Mouse (Mus musculus): ENCODE measurements around the gene Asf1b.

Asf1b gene

DNA sequence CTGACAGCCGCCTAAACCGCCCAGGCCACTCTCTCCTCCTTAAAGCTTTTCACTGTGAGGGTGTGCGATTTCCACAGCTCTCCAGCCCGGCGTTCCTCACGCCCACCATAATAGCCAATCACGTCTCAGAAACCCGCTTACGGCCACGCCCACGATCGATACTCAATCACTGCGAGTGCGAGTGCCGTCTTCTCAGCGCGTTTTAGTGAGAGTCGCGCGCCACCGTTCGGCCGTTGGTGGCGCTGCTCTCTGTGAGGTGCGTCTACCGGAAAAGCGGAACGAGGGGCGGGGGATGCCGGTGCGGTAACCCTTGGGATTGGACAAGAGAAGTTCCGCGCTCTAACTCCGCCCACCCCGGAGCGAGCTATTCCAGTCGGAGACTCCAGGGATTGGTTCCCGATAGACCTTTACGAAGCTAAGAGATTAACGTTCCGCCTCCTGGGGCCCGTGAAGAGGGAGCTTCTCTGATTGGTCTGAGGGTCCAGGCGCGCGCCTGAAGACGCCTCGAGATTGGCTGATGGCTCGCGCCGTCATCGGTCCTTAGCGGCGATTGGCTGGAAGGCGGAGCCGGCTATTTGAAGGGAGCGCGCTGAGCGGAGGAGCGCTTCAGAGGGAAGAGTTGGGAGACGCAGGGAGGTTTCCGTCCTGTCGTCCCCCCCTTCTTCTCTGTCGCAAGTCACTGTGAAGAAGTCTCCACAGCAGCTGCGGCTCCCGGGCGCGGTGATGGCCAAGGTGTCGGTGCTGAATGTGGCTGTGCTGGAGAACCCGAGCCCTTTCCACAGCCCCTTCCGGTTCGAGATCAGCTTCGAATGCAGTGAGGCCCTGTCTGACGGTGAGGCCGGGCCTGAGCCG lies at the start of gene Asf1b, which contains the start of gene Gm10644:
Gene Asf1b, plus strand, starts transcription at position 402 of the 852 bp plus-strand sequence.
Gene Gm10644, minus strand, starts transcription at position 100 of the 852 bp plus-strand sequence.
- peak; percentile 99 for DNase-seq (ENCODE audit: low spot score)

DNA sequence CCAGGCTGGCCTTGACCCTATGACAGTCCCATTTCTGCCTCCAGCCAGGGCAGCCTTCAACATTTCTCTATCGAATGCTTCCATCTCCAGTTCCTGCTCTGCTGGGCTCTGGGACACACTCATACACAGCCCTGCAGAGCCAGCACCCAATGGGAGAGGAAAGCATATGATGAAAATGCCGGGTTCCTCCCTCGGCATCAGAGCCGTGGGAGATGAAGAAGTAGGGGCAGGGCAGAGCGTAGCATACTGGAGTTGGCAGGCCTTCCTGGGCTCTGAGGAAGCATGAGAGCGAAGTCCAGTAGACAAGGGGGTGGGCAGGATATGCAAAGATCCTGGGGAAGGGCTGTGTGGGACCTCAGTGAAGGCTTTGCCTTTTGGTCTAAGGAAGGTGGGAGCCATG lies 46.7 kb upstream of the Asf1b start:
- DNase-seq (ENCODE audit: low spot score), result no peak

DNA sequence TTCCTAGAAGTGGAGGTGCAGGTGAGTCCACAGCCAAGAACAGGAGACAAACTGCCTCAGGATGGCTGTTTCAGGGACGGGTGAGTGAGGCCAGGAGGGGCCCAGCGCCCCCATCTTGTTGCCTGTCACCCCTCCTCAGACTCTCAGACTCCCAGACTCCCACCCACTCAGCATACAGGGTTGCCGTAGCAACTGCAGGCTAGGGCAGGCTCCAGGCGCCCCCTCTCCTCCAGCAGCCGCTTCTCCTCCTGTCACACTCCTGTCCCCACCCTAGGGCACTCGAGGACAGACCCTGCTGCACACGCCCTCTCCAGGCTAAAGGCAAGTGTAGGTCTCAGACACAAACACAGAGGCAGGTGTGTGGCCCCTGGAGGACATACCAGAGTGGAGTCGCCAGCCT lies 46.0 kb upstream of the Asf1b start:
- DNase-seq (ENCODE audit: low spot score), result peak; percentile 47

DNA sequence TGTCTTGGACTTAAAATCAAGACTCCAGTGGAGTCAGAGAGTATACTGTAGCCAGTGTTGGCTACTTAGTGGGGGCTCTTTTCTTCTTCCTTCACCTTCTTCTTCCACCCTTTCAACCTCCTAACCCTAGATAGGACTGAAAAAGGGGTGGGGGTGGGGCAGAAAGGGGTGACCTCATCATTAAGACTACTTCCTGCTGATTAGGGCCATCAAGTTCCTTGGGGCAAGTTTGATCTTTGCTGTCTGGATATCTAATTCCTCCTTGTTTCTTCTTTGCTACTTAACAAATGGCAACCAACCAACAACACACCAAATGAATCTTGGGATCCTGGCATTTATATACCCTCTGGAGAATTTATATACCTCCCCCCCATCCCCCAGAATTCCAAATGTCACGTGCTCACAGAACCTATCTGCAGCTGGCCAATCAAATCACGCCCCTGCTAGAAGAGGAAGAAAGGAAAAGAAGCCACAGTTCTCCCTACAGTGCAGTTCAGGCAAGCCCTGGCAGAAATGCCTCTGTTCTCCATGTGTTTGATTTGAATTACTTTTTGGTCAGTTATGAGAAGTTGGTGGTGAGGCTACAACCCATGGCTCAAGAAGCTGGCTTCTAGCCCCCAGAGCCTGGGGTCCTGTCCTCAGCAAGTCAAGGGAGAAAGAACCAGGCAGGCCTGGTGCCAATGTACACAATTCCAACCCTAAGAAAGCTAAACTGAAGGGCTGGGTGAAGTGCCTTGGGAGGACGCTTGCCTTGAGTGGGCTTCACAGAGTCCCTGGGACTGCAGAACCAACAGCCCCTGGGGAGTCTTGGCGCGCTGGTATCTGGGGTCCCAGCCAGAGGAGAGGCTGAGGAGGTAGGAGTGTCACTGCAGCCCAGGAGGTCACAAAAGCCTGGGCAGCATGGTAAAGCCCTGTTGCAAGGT lies 43.2 kb upstream of the Asf1b start:
- no peak for DNase-seq (ENCODE audit: low spot score)

DNA sequence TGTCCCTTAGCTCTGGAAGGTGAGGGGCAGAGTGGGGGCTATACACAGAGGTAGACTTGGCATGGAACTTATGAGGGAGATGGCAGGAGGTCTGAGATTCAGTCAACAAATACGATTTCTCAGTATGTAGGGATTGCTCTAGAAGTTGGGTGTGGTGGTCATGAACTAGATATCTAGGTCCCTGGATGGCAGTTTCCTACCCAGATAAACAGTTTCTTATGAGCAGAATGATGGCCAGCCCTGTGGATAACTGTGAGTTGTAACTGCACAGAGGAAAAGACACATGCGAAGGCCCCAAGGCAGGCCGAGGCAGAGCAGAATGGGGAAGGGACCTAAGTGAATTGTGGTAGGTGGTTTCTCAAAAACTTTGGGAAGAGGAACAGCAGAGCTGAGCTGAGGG lies 41.1 kb upstream of the Asf1b start:
- no peak for DNase-seq (ENCODE audit: low spot score)

DNA sequence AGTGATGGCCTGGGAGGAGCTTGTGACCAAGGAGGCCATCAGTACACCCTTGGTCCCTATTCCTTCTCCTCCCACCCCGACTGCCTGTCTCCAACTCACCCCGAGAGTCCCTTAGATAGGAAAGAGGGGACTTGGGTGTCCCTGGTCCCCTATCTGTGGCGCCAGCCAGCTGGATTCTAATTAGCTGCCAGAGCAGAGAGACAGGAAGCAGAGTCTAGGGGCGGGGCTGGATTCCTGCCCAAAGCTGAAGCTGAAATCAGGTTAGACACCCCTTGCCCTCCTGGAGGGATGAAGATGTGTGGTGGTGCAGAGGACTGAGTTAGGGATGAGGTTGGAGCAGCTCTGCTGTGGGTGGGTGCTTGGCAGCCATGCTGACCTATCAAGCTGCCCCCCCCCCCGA lies 40.4 kb upstream of the Asf1b start:
- DNase-seq (ENCODE audit: low spot score), result no peak

DNA sequence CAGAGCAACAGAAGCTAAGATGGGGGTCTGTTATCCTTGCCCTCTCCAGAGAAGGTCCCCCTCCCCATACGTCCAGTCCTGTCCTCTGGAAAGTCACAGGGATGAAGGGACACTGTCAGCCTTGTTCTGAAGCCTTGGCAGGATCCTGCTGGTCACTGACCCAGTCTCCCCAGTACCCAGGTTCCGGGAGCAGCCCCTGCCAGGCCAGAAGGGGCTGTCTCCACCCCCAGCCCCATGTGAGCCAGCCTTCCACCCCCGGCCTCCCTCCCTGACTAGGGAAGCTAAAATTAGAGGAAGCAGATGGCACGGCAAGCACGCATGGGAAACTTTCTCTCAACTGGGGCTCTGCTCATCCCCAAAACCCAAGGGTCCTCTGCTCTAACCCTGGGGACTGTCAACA lies 39.3 kb upstream of the Asf1b start:
- DNase-seq (ENCODE audit: low spot score), result peak; percentile 68

DNA sequence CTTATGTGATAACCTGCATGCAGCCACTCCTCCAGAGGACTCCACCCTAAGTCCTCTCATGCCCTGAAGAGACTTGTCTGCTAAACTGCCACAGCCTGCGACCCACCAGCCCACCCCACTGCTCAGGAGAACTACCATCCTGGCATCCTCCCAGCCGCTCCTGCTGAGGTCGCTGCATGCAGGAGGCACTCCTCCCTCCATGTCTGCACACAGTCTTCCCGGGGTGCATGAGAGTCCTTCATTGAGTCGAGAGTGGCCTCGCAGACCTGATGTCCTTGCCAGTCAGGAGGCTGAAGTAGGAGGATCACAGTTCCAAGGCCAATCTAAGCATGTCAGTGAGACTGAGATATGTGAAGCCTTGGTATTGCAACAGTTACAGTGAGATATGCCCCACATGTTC lies 37.7 kb upstream of the Asf1b start:
- no peak for DNase-seq (ENCODE audit: low spot score)

DNA sequence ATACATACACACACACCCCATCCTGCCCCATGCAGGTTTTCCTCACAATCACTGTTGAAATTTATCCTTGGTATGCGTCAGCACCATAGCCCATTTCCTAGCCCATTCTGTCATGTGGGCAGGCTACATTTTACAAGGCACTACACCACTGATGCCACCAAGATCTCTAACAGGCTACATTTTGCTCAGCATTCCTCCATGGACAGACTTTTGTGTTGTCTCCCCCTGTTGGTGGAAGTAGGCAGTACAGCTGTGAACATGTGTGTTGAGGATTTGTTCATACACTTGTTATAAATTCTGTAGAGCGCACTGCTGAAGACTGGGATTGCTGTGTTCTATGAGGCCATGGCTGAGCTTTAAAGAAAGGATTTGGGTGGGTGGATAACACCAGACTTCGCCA lies 33.7 kb upstream of the Asf1b start:
- peak; percentile 91 for DNase-seq (ENCODE audit: low spot score)

DNA sequence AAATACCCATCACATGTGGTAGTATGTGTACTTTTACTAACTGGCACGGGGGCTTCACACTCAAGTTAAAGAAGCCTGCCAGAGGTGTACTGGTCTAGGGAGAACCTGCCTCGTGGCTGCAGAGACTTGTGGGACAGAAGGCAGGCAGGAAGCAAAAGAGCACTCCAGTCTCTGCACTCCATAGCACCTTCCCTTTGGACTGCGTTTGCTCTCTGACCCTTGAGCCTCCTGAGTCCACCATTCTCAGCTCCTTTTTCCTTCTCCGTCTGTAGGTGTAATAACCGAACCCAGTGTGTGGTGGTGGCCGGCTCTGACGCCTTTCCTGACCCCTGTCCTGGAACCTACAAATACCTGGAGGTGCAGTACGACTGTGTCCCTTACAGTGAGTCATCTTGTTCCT lies 32.6 kb upstream of the Asf1b start:
- DNase-seq (ENCODE audit: low spot score), result no peak

DNA sequence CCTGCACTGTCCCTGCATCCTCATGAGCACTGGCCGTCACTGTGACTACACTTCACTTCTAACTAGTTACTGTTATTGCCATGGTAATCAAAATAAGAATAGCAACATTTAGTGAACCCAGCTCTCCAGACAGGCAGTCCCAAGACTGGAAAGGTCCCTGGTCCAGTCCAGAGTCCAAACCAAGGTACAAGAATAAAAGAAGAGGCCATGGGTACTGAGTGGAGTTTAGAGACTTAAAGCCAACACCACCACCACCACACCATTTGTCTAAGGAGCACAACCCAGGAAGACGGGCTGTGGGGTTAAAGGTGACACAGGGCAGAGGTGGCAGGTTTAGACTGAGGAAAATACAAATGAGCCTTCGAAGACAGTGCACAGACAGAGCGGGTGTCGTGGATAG lies 30.7 kb upstream of the Asf1b start:
- DNase-seq (ENCODE audit: low spot score), result no peak

DNA sequence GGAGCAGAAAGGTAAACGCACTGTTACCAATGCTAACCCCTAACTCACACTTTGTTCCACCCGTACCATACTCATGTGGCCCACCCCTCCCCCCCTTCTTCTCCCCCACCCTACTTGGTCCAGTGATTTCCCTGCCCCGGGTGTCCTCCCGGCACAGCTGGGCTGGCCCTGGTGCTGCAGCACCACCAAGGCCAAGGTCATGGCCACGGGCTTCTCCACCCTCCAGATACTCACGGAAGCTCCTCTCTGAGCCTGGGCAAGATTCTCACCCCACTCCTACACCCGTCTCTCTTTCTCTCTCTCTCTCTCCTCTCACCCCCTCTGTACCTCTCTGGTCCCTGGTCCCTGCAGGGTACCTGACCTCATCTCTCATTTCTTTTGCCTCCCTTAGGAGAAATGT lies 29.0 kb upstream of the Asf1b start:
- DNase-seq (ENCODE audit: low spot score), result no peak

DNA sequence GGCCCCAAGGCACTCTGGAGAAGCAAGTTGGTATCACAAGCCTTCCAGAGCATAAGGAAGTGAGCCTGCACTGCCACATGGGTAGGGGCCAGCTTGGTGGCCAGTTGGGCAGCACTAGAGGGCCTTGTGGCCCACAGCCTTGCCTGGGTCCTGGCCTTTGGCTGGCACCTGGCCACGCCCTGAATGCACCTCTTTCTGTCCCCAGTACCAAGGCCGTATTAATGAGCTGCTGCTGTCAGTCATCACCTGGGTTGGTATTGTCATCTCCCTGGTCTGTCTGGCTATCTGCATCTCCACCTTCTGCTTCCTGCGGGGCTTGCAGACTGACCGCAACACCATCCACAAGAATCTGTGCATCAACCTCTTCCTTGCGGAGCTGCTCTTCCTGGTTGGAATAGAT lies 21.1 kb upstream of the Asf1b start:
- DNase-seq (ENCODE audit: low spot score), result no peak

DNA sequence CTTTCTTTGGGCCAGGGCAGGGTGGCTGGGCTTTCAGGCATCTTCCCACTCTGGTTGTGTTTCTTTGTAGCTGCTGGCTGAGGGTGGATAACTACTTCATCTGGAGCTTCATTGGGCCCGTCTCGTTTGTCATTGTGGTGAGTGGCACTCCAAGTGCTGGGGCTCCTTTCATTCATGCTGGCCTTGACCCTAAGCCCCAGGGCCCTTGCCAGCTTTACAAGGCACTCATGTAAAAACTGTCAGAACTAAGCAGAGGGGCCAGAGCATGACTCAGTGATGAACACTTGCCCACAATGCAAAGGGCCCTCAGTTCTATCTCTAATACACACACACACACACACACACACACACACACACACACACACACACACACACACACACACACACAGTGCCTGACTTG lies 20.3 kb upstream of the Asf1b start:
- no peak for DNase-seq (ENCODE audit: low spot score)

DNA sequence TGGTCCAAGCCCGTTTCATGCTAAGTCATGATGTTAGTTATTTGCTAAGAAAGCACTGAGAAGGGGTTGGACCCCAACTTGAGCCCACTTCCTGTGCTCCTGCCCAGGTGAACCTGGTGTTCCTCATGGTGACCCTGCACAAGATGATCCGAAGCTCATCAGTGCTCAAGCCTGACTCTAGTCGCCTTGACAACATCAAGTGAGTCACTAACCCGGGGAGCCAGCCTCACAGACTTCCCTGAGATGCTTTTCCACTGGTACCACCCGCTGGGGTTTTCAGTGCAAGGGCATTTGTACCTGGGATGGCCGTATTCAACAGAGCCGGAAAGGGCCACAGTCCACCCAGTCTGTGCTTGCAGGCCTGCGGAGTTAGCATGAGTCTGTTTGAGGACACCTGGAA lies 19.9 kb upstream of the Asf1b start:
- no peak for DNase-seq (ENCODE audit: low spot score)

DNA sequence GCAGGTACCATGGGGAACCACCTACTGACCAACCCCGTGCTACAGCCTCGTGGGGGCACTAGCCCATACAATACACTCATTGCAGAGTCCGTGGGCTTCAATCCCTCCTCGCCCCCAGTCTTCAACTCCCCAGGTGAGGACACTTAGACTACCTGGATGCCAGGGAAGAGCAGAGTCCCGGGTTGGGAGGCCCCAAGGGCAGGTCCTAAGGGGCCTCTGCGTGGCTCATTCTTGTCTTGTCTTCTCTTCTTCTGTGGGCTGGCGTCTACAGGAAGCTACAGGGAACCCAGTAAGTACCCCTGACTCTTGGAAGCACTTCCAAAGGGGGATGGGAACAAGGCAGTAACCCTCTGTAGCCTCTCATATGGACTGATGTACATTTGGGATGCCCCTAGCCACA lies 17.7 kb upstream of the Asf1b start:
- no peak for DNase-seq (ENCODE audit: low spot score)

DNA sequence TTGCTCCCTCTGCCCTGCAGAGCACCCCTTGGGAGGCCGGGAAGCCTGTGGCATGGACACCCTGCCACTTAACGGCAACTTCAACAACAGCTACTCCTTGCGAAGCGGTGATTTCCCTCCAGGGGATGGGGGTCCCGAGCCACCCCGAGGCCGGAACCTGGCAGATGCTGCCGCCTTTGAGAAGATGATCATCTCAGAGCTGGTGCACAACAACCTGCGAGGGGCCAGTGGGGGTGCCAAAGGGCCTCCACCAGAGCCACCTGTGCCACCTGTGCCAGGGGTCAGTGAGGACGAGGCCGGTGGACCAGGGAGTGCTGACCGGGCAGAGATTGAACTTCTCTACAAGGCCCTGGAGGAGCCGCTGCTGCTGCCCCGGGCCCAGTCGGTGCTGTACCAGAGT lies 17.0 kb upstream of the Asf1b start:
- no peak for DNase-seq (ENCODE audit: low spot score)

DNA sequence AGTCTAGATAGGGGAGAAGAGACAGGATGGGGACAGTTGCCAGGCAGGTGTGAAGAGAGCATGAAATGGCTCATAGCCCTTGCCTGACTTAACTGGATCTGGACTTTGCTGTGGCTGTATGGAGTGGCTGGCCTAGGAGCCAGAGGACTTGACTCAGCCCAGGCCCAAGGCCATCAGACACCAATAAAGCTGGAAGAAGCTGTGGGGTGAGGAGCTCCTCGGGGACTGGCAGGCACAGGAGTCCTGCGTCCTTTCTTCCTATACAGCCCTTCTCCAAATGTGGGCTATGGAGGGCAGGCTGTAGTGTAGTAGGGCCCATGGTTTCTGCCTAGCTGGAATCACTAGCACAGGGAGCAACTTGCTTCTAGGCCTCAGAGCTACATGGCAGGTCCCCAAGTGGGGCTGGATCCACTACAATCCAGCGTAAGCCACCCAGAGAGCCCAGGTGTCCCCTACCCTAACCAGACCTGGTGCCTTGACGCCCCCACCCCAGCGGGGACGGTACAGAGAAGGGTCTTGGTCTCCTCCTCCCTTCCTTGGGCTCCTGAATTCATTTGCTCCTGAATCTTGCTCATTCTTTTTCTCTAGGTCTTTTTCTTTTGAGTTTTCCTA lies 14.1 kb upstream of the Asf1b start:
- no peak for DNase-seq (ENCODE audit: low spot score)

DNA sequence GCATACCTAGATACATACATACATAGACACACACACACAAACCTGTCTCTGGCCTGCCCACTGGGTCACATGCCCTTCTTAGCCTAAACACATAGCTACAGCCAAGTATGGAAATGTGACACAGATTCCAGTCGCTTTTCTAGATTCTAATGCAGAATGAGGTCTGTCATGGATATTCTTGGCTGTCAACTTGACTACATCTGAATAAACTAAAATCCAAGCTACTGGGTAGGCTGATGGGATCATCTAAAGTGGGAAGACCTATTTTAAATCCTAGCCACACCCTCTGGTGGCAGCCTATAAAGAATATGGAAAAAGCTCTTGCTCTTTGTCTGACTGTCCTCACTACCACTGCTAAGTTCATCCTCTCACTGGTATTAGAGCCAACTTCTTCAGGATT lies 12.9 kb upstream of the Asf1b start:
- DNase-seq (ENCODE audit: low spot score), result no peak

DNA sequence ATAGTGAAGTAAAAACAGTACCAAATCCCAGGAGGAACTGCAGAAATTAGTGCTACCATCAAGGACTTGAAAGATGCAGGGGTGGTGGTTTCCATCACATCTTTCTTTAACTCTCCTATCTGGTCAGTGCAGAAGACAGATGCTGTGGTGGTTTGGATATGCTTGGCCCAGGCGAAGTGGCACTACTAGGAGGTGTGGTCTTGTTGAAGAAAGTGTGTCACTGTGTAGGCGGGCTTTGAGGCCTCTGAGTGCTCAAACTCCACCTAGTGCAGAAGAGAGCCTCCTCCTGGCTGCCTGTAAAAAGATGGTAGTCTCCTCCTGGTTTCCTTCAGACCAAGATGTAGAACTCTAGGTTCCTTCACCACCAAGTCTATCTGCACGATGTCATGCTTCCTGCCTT lies 9.8 kb upstream of the Asf1b start:
- DNase-seq (ENCODE audit: low spot score), result no peak

DNA sequence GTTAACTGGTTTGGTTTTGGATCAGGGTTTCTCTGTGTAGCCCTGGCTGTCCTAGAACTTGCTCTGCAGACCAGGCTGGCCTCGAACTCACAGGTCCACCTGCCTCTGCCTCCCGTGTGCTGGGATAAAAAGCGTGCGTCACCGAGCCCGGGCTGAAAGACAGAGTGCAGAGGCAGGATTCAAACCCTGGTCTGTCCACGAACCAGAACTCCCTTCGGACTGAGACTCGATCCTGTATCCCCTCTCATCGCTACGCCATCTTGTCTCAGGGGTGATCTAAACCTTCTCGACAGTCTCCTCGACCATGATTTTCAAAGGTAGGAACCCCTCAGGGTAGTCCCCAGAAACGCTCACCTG lies 580 bp upstream of the Asf1b start:
- no peak for DNase-seq (ENCODE audit: low spot score)

DNA sequence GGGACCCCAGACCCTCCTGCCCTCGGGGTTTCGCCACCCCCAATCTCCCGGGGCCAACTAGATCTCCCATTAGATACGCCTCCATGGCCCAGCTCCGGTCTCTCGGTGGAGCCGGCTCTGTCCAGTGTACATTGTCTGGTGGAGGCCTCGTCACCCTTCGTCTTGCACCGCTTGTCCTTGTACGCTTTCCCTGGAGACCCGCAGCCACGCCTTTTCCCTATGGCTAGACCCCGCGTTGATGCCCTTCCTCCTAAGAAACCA lies 581 bp downstream of the Asf1b start:
- no peak for DNase-seq (ENCODE audit: low spot score)

DNA sequence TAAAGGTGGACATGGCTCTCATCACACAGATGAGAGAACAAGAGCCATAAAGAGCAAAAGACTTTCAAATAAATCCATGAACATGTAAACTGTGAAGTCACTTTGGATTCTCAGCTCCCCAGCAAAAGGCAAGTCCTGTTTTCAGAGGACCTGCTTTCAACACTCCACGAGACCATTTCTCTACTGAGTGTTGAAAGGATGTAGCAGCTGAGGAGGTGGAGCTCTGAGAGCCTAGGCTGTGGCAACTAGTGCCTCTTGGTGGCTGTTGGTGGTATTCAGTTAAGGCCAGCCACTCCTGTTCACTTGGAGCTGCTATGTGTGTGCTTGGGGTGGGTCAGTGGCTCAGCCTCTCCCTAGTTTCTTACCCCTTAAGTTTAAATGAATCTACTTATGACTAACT lies 1.5 kb downstream of the Asf1b start:
- no peak for DNase-seq (ENCODE audit: low spot score)

All from layer of hippocampus, adult 11-12 months (tissue).